Comparison of ENCODE assay signal across 8 mouse cellular contexts in the genomic region with DNA sequence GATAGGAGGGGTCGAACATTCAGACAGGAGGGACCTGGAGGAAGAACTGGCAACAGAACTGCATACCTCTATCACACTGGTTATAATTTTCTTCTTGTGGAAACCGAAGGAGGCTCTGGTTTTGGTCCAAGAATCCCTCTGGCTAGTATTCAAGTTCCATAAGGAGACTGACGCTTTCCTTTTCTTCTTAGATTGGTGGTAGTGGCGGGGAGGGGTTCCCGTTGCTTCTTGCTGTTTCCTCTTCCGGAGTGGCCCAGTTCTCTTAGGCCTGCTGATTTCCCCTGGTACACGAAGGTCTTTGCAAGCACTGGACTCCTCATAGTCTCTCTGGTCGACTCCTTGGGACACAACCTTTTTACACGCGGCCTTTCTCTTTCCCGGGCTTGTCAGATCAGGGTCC. TPM values are rescaled to one million over a fixed set of nuclear protein-coding genes. Genes with fewer than 3 reads are reported as not detected.
DNase-seq lines count a peak whose midpoint lies in the region; ATAC-seq lines count a peak whose summit lies in the region.

No protein-coding gene starts in this region.

- peaks cover 26% of the 10 kb centered on the region for H3K36me3 ChIP-seq in heart, embryonic 10.5 days
- no peaks in the 10 kb centered on the region; the same call in none of the 2 replicates for H3K36me3 ChIP-seq in embryonic facial prominence, embryonic 11.5 days (replicated peaks; ENCODE audit: control insufficient read depth, insufficient read depth, low read depth, low read length)

- peak overlapping the region; percentile 88 for H3K27ac ChIP-seq in heart, embryonic 10.5 days
- no peak overlapping the region for H3K27ac ChIP-seq in embryonic facial prominence, embryonic 11.5 days (replicated peaks; ENCODE audit: low read depth, low read length)

- 40% methylated on average over 11 of the region's 11 CpGs for whole genome bisulfite sequencing in heart, embryonic 10.5 days
- 51% methylated on average over 11 of the region's 11 CpGs for WGBS in embryonic facial prominence, embryonic 11.5 days

- no peaks in the 10 kb centered on the region for H3K27me3 ChIP-seq in heart, embryonic 10.5 days (ENCODE audit: insufficient read depth, poor library complexity, severe bottlenecking)
- no peaks in the 10 kb centered on the region for H3K27me3 ChIP-seq in embryonic facial prominence, embryonic 11.5 days (ENCODE audit: control insufficient read depth, insufficient read depth, low read length)

- peaks cover 33% of the 10 kb centered on the region for H3K4me1 ChIP-seq in heart, embryonic 10.5 days
- H3K4me1 ChIP-seq in embryonic facial prominence, embryonic 11.5 days (ENCODE audit: control insufficient read depth, insufficient read depth, low read length): no peaks in the 10 kb centered on the region; the same call in 1 of the 2 replicates

- peak overlapping the region; percentile 83 for H3K4me3 ChIP-seq in heart, embryonic 10.5 days
- peak overlapping the region; percentile 90 for H3K4me3 ChIP-seq in embryonic facial prominence, embryonic 11.5 days (ENCODE audit: low read depth, low read length)

- ATAC-seq in embryonic facial prominence, embryonic 11.5 days (replicated peaks; ENCODE audit: insufficient number of reproducible peaks, low FRiP score, low TSS enrichment, low read depth): no peak
- peak; percentile 13 for ATAC-seq in inflammation-experienced regulatory T-cells, adult 6 months
- peak; percentile 30; the same call in 1 of the 2 replicates for ATAC-seq in megakaryocyte, adult 5-6 weeks (ENCODE audit: poor library complexity, severe bottlenecking)

- H3K4me2 ChIP-seq in embryonic facial prominence, embryonic 11.5 days (ENCODE audit: low read depth, low read length): peak overlapping the region; percentile 76

- DNase-seq in heart, embryonic 10.5 days (ENCODE audit: low spot score): no peak
- no peak for DNase-seq in heart, adult 8-10 months (ENCODE audit: low spot score)
- DNase-seq in embryonic facial prominence, embryonic 11.5 days (ENCODE audit: low spot score): peak; percentile 4
- DNase-seq in frontal cortex, postnatal 14 days (ENCODE audit: low spot score in 2 of 2): no peak
- no peak for DNase-seq in right cerebral cortex, postnatal 4 days
- no peak for DNase-seq in layer of hippocampus, adult 18-20 months (ENCODE audit: low spot score in 2 of 2)

- H3K9ac ChIP-seq in embryonic facial prominence, embryonic 11.5 days (replicated peaks; ENCODE audit: low read length): peak overlapping the region; percentile 81

- no peaks in the 10 kb centered on the region for H3K9me3 ChIP-seq in heart, embryonic 10.5 days
- H3K9me3 ChIP-seq in embryonic facial prominence, embryonic 11.5 days (replicated peaks; ENCODE audit: control insufficient read depth, low read length): no peaks in the 10 kb centered on the region

RNA-seq across cellular contexts. Expression of gene Haspin, which starts 1.0 kb away (rescaled TPM):
- polyA plus RNA-seq in heart, embryonic 10.5 days (2016; fragmentation: Nextera tagmentation; extraction: Ambion mirVana): 16.2 and 17.3 TPM in 2 replicates
- total RNA-seq in heart, adult 8-10 months (2022): under 1 TPM; 0.08 to 0.37 (median 0.14) TPM
- 20.1 and 21.6 TPM in 2 replicates for polyA plus RNA-seq in embryonic facial prominence, embryonic 11.5 days (2014; fragmentation: Nextera tagmentation; extraction: Ambion mirVana)
- 10 to 100 TPM in 1 of 3 experiments, 1 to 10 TPM in 2; 6.7 to 11.1 (median 8.1) TPM for polyA plus RNA-seq in inflammation-experienced regulatory T-cells, adult 6 months (2017; shearing (Covaris generic))
- 14.9 and 15.1 TPM in 2 replicates for total RNA-seq in megakaryocyte, adult 5-6 weeks (2015)
- 19.2 and 21.8 TPM in 2 replicates for total RNA-seq in megakaryocyte, adult 5-6 weeks (2017)
- under 1 TPM; 0.10 to 0.15 TPM for total RNA-seq in layer of hippocampus, adult 18-20 months (2021)

RNA-seq across cellular contexts. Expression of gene P2rx5, which starts 23.1 kb away (rescaled TPM):
- 0.41 and 0.97 TPM in 2 replicates for polyA plus RNA-seq in heart, embryonic 10.5 days (2016; fragmentation: Nextera tagmentation; extraction: Ambion mirVana)
- 10 to 100 TPM; 14.2 to 19.7 (median 16.6) TPM for total RNA-seq in heart, adult 8-10 months (2022)
- polyA plus RNA-seq in embryonic facial prominence, embryonic 11.5 days (2014; fragmentation: Nextera tagmentation; extraction: Ambion mirVana): 0.14 TPM in 1 of 2 replicates, not detected in the other
- polyA plus RNA-seq in inflammation-experienced regulatory T-cells, adult 6 months (2017; shearing (Covaris generic)): under 1 TPM in 2 of 3 experiments, not detected in 1; 0.23 to 0.24 TPM
- total RNA-seq in megakaryocyte, adult 5-6 weeks (2015): not detected in 2 replicates
- not detected in 2 replicates for total RNA-seq in megakaryocyte, adult 5-6 weeks (2017)
- 1 to 10 TPM; 1.4 to 2.5 TPM for total RNA-seq in layer of hippocampus, adult 18-20 months (2021)

RNA-seq across cellular contexts. Expression of gene Emc6, which starts 39.7 kb away (rescaled TPM):
- 107 and 126 TPM in 2 replicates for polyA plus RNA-seq in heart, embryonic 10.5 days (2016; fragmentation: Nextera tagmentation; extraction: Ambion mirVana)
- 10 to 100 TPM; 80.9 to 93.8 (median 89.9) TPM for total RNA-seq in heart, adult 8-10 months (2022)
- polyA plus RNA-seq in embryonic facial prominence, embryonic 11.5 days (2014; fragmentation: Nextera tagmentation; extraction: Ambion mirVana): 112 and 115 TPM in 2 replicates
- 10 to 100 TPM; 43.7 to 57.0 (median 49.4) TPM for polyA plus RNA-seq in inflammation-experienced regulatory T-cells, adult 6 months (2017; shearing (Covaris generic))
- 42.9 and 53.0 TPM in 2 replicates for total RNA-seq in megakaryocyte, adult 5-6 weeks (2015)
- 28.7 and 29.0 TPM in 2 replicates for total RNA-seq in megakaryocyte, adult 5-6 weeks (2017)
- total RNA-seq in layer of hippocampus, adult 18-20 months (2021): 10 to 100 TPM; 51.6 to 52.4 TPM

RNA-seq across cellular contexts. Expression of gene Tax1bp3, which starts 39.8 kb away (rescaled TPM):
- polyA plus RNA-seq in heart, embryonic 10.5 days (2016; fragmentation: Nextera tagmentation; extraction: Ambion mirVana): 249 and 253 TPM in 2 replicates
- total RNA-seq in heart, adult 8-10 months (2022): 10 to 100 TPM; 36.7 to 52.6 (median 46.8) TPM
- polyA plus RNA-seq in embryonic facial prominence, embryonic 11.5 days (2014; fragmentation: Nextera tagmentation; extraction: Ambion mirVana): 218 and 228 TPM in 2 replicates
- 10 to 100 TPM; 20.9 to 43.7 (median 25.2) TPM for polyA plus RNA-seq in inflammation-experienced regulatory T-cells, adult 6 months (2017; shearing (Covaris generic))
- total RNA-seq in megakaryocyte, adult 5-6 weeks (2015): 13.7 and 19.9 TPM in 2 replicates
- 16.8 and 18.5 TPM in 2 replicates for total RNA-seq in megakaryocyte, adult 5-6 weeks (2017)
- 1 to 10 TPM; 8.6 to 8.7 TPM for total RNA-seq in layer of hippocampus, adult 18-20 months (2021)

RNA-seq across cellular contexts. Expression of gene Itgae, which starts 46.7 kb away (rescaled TPM):
- polyA plus RNA-seq in heart, embryonic 10.5 days (2016; fragmentation: Nextera tagmentation; extraction: Ambion mirVana): 0.25 and 0.44 TPM in 2 replicates
- under 1 TPM in 2 of 4 experiments, not detected in 2; 0.22 to 0.38 TPM for total RNA-seq in heart, adult 8-10 months (2022)
- polyA plus RNA-seq in embryonic facial prominence, embryonic 11.5 days (2014; fragmentation: Nextera tagmentation; extraction: Ambion mirVana): 0.06 and 0.17 TPM in 2 replicates
- polyA plus RNA-seq in inflammation-experienced regulatory T-cells, adult 6 months (2017; shearing (Covaris generic)): 100 to 1,000 TPM in 2 of 3 experiments, 10 to 100 TPM in 1; 30.7 to 110 (median 101) TPM
- 0.09 and 0.22 TPM in 2 replicates for total RNA-seq in megakaryocyte, adult 5-6 weeks (2015)
- 0.04 and 0.15 TPM in 2 replicates for total RNA-seq in megakaryocyte, adult 5-6 weeks (2017)
- under 1 TPM; 0.10 to 0.17 TPM for total RNA-seq in layer of hippocampus, adult 18-20 months (2021)

Comparison
In these comparisons a context has a peak if more than half of its experiments do, and no peak if none do; other contexts are left out.
1. RNA of gene Haspin, which starts 1.0 kb away (total RNA-seq): 14.9 to 21.8 TPM in megakaryocyte, adult 5-6 weeks; 0.08 to 0.37 TPM in heart, adult 8-10 months and 0.10 to 0.15 TPM in layer of hippocampus, adult 18-20 months; every median in the first group is over 10 times any median in the second.
2. RNA of gene P2rx5, which starts 23.1 kb away (total RNA-seq): 14.2 to 19.7 TPM in heart, adult 8-10 months; 1.4 to 2.5 TPM in layer of hippocampus, adult 18-20 months and not detected in megakaryocyte, adult 5-6 weeks; every median in the first group is over 4 times any median in the second.